ENCODE assay signal across 19 mouse cellular contexts in the genomic region with DNA sequence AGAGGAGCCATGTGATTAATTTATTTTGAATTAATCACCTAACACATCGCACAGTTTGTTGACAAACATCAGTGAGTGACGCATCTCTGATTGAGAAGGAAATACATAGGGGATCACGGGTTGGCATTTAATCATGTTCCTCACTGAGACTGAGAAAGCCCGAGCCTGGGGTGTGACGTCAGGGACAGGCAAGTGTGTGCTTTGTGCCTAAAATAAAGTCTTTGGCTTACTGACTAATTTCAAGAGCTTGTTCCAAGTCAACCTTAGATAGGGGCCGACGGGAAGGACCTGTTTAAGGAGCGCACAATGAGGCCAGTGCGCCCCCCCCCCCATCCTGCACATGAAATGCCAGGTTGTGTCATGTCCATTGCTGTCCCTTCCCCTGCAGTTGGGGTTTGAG. TPM values are rescaled to one million over a fixed set of nuclear protein-coding genes. Genes with fewer than 3 reads are reported as not detected.
DNase-seq lines count a peak whose midpoint lies in the region.
"Had no signal": no experiment of that assay in that cellular context is flagged by ENCODE, and none has a peak within 500 bp of the region (broad histone marks: within the 10 kb centered on the region; RNA-seq: fewer than 3 reads in every experiment).

No protein-coding gene starts in this region.

- intact Hi-C loops in left cerebral cortex, postnatal 36 days (cut with DNase I) = loop anchor here (5.0 kb wide), 1 partner anchor 38 kb away; no protein-coding TSS in a partner anchor

- DNase-seq in left cerebral cortex, postnatal 36 days (ENCODE audit: low spot score in 2 of 2) = peak; percentile 18 to 26
- no peak for DNase-seq in left cerebral cortex, adult 8-10 months (ENCODE audit: low spot score in 2 of 2)
- DNase-seq in right cerebral cortex, adult 18-20 months = peak; percentile 53
- DNase-seq in right cerebral cortex, postnatal 14 days = no peak
- DNase-seq in brain, adult 2 months (ENCODE audit: low read depth, low spot score) = peak; percentile 66
- peak; percentile 36 for DNase-seq in telencephalon, adult 2 months (ENCODE audit: low read depth, low spot score)
- DNase-seq: adrenal gland, adult 2 months; adrenal gland, postnatal 14 days; cerebellum, adult 11-12 months; cerebellum, adult 8-10 months; cerebellum, postnatal 10 days; cerebellum, postnatal 36 days; embryo, embryonic 11 days; gastrocnemius, adult 2 months; gastrocnemius, postnatal 14 days; heart, adult 11 months; heart, postnatal 10 days; heart, postnatal 36 days had no signal

RNA-seq across cellular contexts. Expression of a gene that starts 43.9 kb away (rescaled TPM):
- 10 to 100 TPM; 28.2 to 31.0 TPM for total RNA-seq in left cerebral cortex, postnatal 36 days (2021)
- 10 to 100 TPM; 28.8 to 37.3 (median 34.1) TPM for total RNA-seq in left cerebral cortex, adult 8-10 months (2022)
- total RNA-seq: MEL had no signal

Comparison
In these comparisons a context has a peak if more than half of its experiments do, and no peak if none do; other contexts are left out.
1. DNase-seq: peak in left cerebral cortex, postnatal 36 days (2 of 2), right cerebral cortex, adult 18-20 months (single experiment), brain, adult 2 months (single experiment) and telencephalon, adult 2 months (single experiment); none in left cerebral cortex, adult 8-10 months (0 of 2) and right cerebral cortex, postnatal 14 days (single experiment).